ENCODE assay signal across 24 mouse cellular contexts in genomic region chr1:54844361-54844760, GRCm38 (mm10).
"Had no signal": no experiment of that assay in that cellular context is flagged by ENCODE, and none has a peak within 500 bp of the region (broad histone marks: within the 10 kb centered on the region; RNA-seq: fewer than 3 reads in every experiment).

No protein-coding gene starts in this region.

- H3K27me3 ChIP-seq: heart, embryonic 13.5 days; heart, embryonic 15.5 days; hindbrain, embryonic 13.5 days; hindbrain, embryonic 15.5 days; limb, embryonic 13.5 days; limb, embryonic 15.5 days; liver, embryonic 12.5 days had no signal

- H3K9ac ChIP-seq: heart, embryonic 13.5 days; heart, embryonic 15.5 days; hindbrain, embryonic 13.5 days; hindbrain, embryonic 15.5 days; limb, embryonic 13.5 days; limb, embryonic 15.5 days; liver, embryonic 12.5 days; liver, embryonic 14.5 days had no signal

- H3K9me3 ChIP-seq: heart, embryonic 13.5 days; heart, embryonic 15.5 days; hindbrain, embryonic 13.5 days; hindbrain, embryonic 15.5 days; limb, embryonic 13.5 days; limb, embryonic 15.5 days; liver, embryonic 12.5 days had no signal

- DNase-seq: gastrocnemius, adult 2 months; gastrocnemius, postnatal 10 days; gastrocnemius, postnatal 25 days; heart, adult 2 months; heart, postnatal 14 days; heart, postnatal 36 days; kidney, adult 18-20 months; kidney, adult 8-10 months; kidney, postnatal 10 days; kidney, postnatal 25 days; kidney, postnatal 4 days; left cerebral cortex, postnatal 4 days had no signal

- H3K4me3 ChIP-seq: gastrocnemius, adult 2 months; heart, adult 2 months; heart, embryonic 13.5 days; heart, embryonic 15.5 days; hindbrain, embryonic 13.5 days; hindbrain, embryonic 15.5 days; layer of hippocampus, adult 2 months; limb, embryonic 13.5 days; limb, embryonic 15.5 days; liver, embryonic 12.5 days had no signal

- H3K36me3 ChIP-seq: heart, embryonic 13.5 days; heart, embryonic 15.5 days; hindbrain, embryonic 13.5 days; hindbrain, embryonic 15.5 days; limb, embryonic 13.5 days; limb, embryonic 15.5 days; liver, embryonic 12.5 days had no signal

- H3K4me1 ChIP-seq: hindbrain, embryonic 15.5 days had no signal

- H3K4me2 ChIP-seq: heart, embryonic 11.5 days; heart, embryonic 13.5 days; heart, embryonic 15.5 days; hindbrain, embryonic 13.5 days; hindbrain, embryonic 15.5 days; limb, embryonic 13.5 days; limb, embryonic 15.5 days; liver, embryonic 12.5 days had no signal

- ATAC-seq: hindbrain, postnatal 0 days; intestine, postnatal 0 days; liver, embryonic 12.5 days had no signal

- H3K27ac ChIP-seq: gastrocnemius, adult 2 months; heart, adult 2 months; heart, embryonic 13.5 days; heart, embryonic 15.5 days; hindbrain, embryonic 13.5 days; hindbrain, embryonic 15.5 days; hindbrain, postnatal 0 days; layer of hippocampus, adult 2 months; limb, embryonic 13.5 days; limb, embryonic 15.5 days; liver, embryonic 12.5 days; liver, embryonic 14.5 days had no signal
